Mouse (Mus musculus): ENCODE results near the gene Zfp981. TPM values are rescaled to one million over a fixed set of nuclear protein-coding genes. Genes with fewer than 3 reads are reported as not detected.

Zfp981 gene
- not detected for polyA plus RNA-seq (2017; shearing (Covaris generic))

DNA sequence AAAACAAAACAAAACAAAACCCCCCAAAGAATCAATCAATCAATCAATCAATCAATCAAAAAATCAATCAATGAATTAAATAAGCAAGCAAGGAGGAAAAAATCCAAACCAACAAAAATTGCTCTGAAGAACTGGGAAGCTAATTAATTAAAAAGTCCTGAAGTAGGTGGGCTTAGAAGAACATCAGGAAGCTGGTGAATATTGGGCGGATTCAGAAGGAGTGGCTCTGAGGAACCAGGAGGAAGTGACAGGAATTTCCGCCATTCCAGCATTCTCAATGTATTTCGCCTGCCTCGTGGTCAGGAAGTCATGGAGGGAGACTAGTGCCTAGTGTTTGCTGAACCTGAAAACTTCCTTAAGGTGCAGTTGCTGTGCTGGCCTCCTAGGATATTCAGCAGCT lies at the start of gene Zfp981:
Gene Zfp981, plus strand, starts transcription at position 301 of the 400 bp plus-strand sequence.

Other genes with a start within 250 kb of the Zfp981 start
- 2.8 TPM for gene Zfp992, start 53.0 kb upstream of the Zfp981 start, polyA plus RNA-seq (2017; shearing (Covaris generic))
- 12.2 TPM for gene Zfp993, start 108.9 kb downstream of the Zfp981 start, polyA plus RNA-seq (2017; shearing (Covaris generic))